Mouse (Mus musculus) erythroblast, embryonic 14.5 days (primary cell): Measurements from ENCODE around the gene Tmem114.

Source experiments
- GATA1 ChIP-seq: IDR thresholded peaks from 2 replicates; pipeline ENCODE4 v1.6.1; 2012; ENCODE audit warnings: low read length, inconsistent platforms, mixed read lengths
- TAL1 ChIP-seq: IDR thresholded peaks from 3 replicates; pipeline ENCODE4 v1.6.1; 2012; ENCODE audit warnings: low read length, inconsistent platforms, mixed read lengths

GRCm38 (mm10) chr16:8458391-8458790, 33.5 kb upstream of the Tmem114 start:
- TF ChIP-seq GATA1 (no peak), TAL1 (no peak)
